Mouse (Mus musculus) embryo, embryonic 9.5 days (tissue): Measurements from ENCODE around the gene Bud23.
"Not testable (repeated sequence)": the region's sequence is repeated elsewhere in the genome, so short reads cannot be mapped to it uniquely, and the experiment has no call there.

Experiments used
- DNase-seq: peaks from one replicate; pipeline ENCODE4 v3.0.0-alpha.2; 2017; ENCODE audit errors: extremely low spot score

The Bud23 gene

DNA sequence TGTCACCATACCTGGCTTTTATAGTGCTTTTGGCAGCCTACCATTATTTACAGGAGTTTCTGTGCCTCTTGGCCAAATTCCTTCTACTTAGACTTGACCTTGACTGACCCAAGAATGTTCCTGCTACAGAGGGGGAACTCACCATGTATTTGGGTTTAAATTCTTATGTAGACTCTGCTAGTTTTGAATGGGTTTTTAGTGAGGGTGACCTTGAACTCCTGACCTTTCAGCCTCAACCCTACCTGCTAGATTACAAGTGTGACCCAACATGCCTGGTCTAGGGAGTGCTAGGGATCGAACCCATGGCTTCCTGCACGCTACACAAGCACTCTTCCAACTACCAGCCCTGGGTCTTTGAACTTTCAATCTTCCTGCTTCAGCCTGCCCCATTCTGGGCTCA lies 7.3 kb upstream of the Bud23 start:
- no peak for DNase-seq

DNA sequence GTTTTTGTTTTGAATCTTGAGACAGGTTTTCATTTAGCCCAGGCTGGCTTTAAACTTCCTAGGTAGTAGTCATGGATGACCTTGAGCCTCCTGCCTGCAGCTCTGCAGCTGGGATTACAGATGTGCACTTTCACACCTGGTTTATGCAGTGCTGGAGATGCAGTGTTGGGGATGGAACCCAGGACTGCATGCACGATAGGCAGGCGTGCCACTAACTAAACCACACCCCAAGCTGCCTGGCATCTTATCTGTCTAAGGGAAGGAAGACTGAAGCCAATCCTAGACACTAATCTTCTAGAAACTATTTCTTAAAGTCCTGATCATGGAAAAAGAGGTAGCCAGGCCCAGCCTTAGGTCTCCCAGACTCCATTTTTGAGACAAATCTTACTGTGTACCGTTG lies 5.7 kb upstream of the Bud23 start:
- DNase-seq, result no peak

DNA sequence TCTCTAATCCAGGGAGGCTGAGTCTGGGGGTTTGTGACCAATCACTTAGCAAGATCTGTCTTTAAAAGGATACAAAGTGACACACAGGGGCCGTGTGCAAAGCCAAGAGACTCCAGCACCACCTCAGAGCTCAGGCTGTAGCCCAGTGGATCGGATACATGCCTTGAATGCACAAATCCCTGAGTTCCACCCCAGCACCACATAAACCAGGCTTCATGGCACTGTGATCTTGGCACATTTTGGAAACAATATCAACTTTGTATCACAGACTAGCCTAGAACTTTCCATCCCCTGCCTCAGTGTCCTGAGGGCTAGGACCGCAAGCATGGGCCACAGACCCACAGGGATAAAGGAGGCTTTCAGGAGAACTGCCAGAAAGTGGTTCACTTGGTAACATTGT lies 1.2 kb upstream of the Bud23 start:
- no peak for DNase-seq

DNA sequence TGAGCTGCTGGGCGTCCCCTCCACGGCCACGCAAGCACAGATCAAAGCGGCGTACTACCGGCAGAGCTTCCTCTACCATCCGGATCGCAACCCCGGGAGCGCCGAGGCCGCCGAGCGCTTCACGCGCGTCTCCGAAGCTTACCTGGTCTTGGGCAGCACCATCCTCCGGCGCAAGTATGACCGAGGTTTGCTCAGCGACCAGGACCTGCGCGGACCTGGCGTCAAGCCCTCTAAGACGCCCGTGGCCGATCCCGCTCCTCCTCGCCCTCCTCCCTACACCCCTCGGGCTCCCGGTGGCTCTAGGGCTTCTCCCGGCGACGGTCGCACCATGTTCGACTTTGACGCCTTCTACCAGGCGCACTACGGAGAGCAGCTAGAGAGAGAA lies 385 bp downstream of the Bud23 start:
- DNase-seq, result no peak

DNA sequence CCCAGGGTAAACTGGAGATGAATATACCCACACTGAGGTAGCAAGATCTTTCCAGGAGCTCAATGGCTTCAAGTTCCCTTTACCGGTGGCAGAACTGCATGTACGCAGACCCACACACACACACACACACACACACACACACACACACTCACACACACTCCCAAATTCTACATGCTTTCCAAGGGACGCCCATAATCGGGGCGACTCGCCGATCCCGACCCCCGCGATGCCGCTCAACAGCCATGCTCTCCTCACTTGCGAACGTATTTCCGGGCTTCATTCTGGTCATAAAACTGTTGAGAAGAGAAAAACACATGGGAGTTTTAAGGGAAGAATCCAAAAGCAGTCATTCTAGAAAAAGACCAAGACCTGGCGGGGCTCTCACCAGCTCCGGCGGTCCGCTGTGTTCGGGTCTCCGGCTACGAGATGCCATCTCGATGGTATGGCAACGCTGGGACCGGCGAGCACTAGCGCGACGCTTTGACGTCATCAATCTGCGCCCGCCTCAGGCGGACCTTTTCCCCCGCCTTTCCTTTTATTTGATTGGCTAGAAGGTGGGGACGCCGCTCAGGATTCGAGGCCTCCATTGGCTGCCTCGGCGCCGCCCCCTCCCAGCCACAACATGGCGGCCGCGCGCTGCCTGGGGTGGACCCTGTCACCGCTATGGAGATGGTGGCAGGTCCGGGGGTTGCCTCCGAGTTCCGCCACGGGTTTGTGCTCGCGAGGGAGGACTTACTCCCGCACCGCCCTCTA lies 954 bp downstream of the Bud23 start, which contains the start of gene Dnajc30:
Gene Dnajc30, plus strand, starts transcription at position 574 of the 753 bp plus-strand sequence.
- DNase-seq, result peak; percentile 96

DNA sequence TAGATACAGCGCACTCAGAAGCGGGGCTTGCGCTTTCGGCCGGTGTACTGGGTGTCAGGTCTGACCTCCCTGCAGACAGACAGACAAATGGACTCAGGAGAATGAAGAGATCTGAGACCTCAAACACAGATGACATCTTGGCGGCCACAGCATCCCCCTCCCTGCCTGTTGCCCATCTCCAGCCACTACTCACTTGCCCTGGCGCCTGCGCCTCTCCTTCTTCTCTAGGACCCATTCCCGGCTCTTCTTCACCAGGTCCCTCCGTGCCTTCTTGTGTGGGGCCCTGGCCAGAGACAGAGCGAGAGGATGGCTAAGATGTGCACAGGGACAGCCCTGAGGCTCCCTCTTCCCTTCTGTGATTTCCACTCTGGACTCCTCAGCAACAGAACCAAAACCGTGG lies 11.4 kb downstream of the Bud23 start:
- no peak for DNase-seq

DNA sequence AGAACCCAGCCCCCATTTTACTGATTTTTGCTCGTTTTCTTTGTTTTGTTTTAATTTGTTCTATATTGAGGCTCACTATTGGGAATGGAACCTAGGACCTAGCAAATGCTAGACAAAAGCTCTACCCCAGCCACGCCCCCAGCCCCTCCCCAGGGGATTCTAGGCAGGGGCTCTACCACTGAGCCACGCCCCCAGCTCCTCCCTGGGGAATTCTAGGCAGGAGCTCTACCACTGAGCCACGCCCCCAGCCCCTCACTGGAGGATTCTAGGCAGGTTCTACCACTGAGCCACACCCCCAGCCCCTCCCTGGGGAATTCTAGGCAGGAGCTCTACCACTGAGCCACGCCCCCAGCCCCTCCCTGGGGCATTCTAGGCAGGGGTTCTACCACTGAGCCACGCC lies 15.5 kb downstream of the Bud23 start:
- not testable (repeated sequence) for DNase-seq

DNA sequence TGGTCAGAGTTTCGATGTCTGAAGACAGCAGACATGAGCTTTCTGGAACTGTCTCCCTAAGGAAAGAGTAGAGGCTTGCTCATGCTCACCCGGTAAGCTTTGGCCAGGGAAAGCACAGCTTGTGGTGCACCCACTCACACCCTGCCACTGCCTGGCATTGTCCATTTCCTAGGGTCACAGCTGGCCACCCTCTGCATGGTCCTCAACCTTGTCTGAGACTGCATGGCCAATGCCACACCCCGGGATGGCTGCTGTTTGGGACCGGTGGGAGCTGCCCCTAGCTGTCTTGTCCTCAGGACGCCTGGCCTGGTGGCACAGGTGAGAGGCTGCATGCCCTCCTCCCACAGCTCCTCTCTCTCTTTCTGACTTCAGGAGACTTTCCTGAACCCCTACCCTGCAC lies 16.2 kb downstream of the Bud23 start:
- DNase-seq, result no peak

DNA sequence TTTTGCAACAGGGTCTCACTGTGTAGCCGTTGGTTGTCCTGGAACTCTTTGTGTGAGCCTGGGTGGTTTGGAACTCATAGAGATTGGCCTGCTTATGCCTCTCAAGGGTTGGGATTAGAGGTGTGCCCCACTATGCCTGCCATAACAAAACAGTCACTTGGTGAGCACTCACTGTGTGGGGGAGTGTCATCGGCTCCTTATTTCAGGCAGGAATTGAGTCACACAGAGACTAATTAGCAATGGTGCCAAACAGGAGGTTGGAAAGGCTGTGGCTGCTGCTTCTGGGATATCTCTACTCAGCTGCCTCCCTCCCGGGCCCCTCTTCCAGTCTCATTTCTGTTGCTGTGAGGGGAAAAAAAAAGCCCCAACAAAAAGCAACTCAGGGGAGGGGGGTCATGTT lies 20.2 kb downstream of the Bud23 start:
- DNase-seq, result no peak

DNA sequence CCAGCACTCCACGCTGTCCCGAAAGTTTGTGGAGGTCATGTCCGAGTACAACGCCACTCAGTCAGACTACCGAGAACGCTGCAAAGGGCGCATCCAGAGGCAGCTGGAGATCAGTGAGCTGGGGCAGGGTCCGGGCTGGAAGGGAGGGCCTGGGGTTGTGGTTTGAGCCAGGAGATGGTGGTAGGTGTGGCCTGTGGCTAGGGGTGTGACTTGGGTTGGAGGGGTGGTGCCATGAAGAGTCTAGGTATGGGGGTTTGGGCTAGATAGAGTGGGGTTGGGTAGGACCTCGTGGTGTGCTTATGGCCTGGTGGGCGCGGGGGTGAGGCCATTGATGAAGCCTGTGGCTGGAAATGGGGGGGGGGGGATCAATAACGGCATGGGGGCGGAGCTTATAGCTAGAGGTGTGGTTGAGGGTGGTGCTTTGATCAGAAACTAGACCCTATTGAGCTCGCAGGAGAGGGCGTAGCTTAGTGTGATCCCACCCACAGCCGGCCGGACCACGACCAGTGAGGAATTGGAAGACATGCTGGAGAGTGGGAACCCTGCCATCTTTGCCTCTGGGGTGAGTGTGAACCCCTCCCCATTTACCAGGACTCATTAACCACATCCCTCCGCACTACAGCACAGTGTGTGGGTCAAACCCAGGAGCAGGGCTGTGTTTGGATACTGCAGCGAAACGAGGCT lies 22.5 kb downstream of the Bud23 start:
- DNase-seq, result peak; percentile 32

DNA sequence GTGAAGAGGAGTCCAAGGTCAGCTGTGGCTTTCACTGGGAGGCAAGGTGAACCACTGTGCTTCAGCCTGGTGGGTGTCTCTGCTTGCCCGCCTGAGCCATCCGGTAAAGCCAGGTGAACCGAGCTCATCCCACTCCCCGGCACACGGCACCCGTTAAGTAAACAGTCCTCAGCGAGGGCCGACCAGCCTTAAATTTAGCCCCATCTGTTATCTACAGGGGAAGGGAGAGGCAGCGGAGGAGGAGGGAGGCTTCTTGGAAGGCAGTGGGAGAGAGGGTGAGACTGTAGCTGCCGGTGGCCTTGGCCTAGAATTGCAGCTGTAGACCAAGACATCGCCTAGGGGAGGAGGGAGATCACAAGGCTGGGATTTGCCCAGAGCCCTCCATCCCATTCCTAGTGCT lies 24.0 kb downstream of the Bud23 start:
- no peak for DNase-seq

DNA sequence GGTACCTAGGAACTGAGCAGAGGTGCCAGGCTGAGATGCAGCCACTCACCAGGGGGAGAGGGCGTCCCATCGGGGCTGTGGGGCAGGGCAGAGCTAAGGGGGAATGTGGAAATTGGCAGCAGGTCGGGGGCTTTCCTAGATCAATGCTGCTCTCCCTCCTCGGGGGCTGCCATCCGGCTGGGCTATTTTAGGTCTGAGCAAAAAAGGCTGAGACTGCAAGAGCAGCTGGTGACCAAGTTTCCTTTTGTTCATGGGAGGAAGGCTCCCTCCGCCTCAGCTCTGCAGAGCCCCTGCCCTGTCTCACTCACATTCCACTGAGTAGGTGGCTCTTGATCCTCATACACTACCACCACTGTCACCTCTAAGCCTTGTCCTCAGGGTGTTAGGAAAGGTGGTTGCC lies 24.7 kb downstream of the Bud23 start:
- DNase-seq, result no peak

DNA sequence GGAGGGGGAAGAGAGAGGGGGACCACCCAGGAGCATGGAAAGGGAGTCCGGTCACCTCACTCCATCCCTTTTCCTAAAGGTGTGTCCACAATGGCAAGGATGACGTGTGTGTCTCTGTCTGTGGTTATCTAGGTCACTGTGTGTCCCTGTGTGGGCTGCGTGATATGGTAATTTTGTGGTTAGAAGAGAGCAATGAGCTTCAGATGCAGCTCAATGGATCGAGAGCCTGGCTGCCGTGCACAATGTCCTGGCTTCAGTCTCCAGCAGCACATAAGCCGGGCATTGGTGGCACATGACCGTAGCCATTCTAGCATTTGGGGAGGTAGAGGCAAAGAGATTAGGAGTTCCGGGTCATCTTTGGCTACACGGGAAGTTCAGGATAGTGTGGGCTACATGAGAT lies 25.2 kb downstream of the Bud23 start:
- DNase-seq, result no peak

DNA sequence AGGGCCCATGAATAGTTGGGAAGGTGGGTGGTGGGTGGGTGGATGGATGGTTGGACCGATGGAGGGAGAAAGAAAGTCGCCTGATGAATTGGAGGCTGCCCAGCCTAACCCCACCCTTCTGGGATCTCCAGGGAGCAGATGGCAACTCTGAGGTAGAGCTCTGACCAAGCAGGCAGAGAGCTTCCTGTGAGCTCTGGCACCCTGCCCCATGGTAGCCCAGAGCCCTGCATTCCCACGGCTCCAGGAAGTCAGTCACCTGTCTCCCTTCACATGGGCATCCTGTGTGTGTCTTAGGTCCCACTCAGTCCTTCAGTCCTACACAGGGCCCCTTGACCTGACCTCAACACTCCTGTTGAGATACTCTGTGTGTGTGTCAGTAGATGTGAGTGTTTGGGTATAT lies 26.8 kb downstream of the Bud23 start:
- no peak for DNase-seq

DNA sequence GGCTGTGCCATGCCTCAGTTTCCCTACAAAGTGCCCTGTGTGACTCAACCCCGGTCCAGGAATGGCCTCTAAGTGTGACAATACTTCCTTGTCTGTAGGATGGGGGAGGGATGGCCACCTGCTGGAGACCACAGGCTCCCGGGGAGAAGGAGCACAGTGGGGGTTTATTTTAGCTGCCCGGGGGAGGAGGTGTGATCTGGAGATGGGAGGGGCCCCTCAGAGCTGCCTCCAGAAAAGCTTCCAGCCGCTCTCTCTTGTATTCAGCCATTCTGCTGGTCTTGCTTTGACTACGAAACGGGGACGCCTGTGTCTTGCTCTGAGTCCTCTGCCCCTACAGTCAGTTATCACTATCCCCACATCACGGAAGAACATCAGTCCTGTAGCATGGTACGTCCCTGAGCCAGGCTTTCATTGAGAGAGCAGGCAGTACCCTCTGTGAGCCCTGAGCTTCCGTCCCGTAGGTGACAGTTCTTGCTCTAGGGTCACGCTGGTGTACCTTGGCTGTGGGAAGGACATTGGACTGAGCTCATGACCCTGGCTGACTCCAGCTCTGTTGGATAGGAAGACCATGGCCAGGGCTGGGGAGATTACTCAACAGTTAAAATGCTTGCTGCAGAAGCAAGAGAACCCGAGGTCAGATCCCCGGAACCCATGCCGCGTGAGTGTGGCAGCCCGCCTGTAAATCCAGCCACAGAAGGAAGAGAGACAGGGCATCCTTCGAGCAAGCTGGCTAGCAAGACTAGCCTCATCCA lies 29.0 kb downstream of the Bud23 start:
- no peak for DNase-seq

DNA sequence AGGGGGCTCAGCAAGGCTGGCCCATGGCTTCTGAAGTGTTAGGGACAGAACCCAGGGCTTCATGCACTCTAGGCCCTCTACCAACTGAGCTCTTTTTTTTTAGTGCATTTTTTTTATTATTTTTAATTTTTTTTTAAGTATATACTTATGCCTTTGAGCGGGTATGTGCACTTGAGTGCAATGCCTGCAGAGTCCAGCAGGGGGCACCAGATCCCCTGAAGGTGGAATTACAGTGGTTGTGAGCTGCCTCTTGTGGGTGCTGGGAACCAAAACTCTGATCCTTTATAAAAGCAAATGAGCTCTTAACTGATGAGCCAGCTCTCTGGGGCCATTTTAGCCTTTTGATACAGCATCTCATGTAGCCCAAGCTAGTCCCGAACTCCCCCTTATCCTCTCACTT lies 30.2 kb downstream of the Bud23 start:
- DNase-seq, result no peak

DNA sequence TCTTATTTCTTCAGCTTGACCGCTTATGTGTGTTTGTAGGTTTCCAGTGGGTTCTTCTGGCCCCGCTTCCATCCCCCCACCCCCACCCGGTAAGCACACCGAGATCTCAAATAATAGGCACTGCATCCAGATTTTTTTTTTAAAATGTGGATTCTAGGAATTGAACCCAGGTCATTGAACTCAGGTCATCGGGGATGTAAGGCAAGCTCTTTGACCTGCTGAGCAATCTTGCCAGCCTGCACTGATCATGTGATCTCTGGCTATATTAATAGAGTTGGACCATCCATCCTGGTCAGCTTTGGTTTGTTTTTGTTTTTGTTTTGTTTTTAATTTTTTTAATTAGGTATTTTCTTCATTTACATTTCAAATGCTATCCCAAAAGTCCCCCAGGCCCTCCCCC lies 32.2 kb downstream of the Bud23 start:
- DNase-seq, result no peak

DNA sequence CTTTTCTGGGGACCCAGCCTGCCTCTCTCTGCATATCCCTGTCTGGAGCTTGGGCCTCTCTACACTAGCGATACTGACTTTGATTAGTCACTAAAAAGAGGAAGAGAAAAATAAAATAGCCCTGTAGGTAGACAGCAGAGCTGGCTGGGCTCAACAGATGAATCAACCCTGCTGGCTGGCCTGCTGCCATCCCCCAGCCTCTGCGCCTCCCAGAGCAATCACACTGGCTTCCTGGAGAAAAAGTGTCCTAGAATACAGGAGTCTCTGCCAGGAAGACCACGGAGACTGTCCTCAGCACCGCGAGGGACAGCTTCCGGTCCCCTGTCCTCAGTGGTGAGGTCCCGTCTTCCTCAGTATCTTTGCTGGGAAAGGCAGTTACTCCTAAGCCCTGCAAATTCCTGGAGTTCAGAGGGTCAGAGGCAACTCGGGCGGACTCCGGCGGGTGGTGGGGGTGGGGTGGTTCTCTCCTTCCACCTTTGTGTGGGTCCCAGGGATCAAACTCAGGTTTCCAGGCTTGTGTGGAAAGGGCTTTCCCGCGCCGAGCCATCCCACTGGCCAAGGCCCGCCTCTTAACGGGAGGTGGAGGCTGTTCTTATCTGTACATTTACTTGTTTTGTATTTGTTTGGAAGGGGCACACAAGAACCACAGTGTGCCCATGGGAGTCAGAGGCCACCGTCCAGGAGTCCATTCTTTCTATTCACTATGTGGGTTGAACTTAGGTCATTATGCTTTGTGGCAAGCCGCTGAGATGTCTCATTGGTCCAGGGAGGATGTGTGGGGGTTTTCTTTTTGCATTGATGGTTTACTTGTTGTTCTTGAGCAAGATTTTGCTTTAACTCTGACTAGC lies 35.5 kb downstream of the Bud23 start:
- no peak for DNase-seq

DNA sequence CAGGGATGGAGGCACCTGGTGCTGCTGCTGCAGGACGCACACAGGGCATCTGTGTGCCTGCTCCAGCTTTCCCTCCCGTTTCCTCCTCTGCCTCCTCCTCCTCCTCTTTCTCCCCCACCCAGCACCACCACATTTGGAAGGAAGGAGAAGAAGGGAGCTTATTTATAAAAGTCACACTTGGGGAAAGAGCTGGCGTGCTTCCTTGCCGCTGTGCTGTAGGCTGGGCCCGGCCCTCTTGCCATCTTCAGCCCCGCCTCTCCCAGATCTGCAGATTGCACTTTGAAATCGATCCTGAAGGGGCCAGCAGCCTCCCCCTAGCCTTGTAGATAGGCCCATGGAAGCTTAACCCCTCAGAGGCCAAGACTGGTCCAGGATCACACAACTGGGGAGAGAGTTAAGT lies 38.9 kb downstream of the Bud23 start:
- DNase-seq, result no peak

DNA sequence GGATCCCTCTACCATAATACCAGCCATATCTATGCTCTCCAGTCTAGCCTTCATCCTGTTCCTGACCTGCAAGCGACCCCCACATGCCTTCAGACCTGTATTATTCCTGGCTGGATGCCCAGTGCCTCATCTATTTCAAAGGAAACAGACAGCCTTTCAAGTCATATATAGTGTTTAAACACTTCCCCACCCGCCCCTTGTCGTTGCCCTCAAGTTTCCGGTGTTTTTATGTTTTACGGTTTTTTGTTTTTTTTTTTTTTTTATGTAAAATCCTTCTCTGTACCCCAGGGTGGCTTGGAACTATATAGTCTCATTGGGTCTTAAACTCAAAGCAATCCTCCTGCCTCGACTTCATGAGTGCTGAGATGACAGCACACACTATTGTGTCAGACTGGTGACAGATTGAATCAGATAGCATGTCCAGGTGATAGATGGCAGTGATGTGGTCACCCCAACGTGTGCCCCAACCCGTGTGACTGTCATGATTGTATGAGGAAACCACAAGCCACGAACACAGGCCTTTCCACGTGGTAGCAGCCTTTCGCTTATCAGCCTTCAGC lies 40.0 kb downstream of the Bud23 start:
- no peak for DNase-seq

DNA sequence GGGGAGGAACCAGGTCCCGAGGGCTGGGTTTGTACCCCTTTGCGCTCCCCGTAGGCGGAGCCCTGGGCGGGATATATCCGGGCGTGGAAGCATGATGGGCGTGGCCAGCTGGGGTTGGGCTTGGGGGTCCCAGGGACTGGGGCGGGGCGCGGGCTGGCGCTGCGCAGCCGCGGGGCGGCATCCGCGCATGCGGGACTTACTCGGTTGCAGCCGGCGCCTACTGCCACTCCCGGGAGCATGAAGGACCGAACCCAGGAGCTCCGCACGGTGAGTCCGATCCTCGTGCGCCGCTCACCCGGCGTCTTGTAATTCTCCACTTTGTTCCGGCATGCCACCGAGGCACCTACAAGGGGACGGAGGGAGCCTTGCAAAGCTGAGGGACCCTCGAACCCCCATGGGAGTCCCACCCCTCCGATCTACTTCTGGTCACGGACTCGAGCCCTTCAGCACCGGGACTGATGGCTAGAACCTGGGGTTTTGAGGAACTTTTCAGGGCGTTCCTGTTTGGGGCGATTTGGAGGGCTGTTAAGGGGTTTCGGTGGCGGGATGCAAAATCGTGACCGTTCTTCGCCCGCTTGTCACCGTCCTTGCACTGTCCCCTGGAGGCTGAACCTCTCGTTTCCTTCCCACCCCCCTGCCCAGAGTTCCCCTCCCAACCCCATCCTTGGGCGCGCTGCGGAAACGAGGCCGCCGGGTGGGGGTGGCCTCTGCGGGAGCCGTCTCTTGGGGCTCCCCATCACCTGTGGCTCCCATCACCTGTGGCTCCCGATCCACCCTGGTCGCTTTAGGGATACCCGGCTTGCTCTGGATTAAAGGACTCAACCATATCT lies 41.2 kb downstream of the Bud23 start, which contains the start of gene Stx1a:
Gene Stx1a, plus strand, starts transcription at position 139 of the 830 bp plus-strand sequence.
- peak; percentile 91 for DNase-seq
